Mouse (Mus musculus) kidney, adult 8-10 months (tissue): Measurements from ENCODE around the gene Pgpep1l.
"Not testable (repeated sequence)": the region's sequence is repeated elsewhere in the genome, so short reads cannot be mapped to it uniquely, and the experiment has no call there.

Experiments
- DNase-seq, 2 experiments: peaks; one replicate each; pipeline ENCODE4 v3.0.0; 2022

The Pgpep1l gene

GRCm38 (mm10) chr7:68282304-68283132, 18.5 kb upstream of the Pgpep1l start:
- no peak for DNase-seq

GRCm38 (mm10) chr7:68281341-68281740, 17.3 kb upstream of the Pgpep1l start:
- no peak for DNase-seq

- no peak for DNase-seq
Observed at GRCm38 (mm10) chr7:68280352-68280869, 16.4 kb upstream of the Pgpep1l start.

GRCm38 (mm10) chr7:68279481-68279880, 15.4 kb upstream of the Pgpep1l start:
- no peak for DNase-seq

- DNase-seq, result no peak
Observed at GRCm38 (mm10) chr7:68278908-68279307, 14.9 kb upstream of the Pgpep1l start.

GRCm38 (mm10) chr7:68278385-68278784, 14.4 kb upstream of the Pgpep1l start:
- no peak for DNase-seq

- DNase-seq, result no peak
Observed at GRCm38 (mm10) chr7:68277897-68278270, 13.9 kb upstream of the Pgpep1l start.

GRCm38 (mm10) chr7:68277054-68277896, 13.2 kb upstream of the Pgpep1l start:
- no peak for DNase-seq

GRCm38 (mm10) chr7:68275838-68276731, 12.1 kb upstream of the Pgpep1l start:
- peak; percentile 60 to 67 for DNase-seq

GRCm38 (mm10) chr7:68275445-68275837, 11.4 kb upstream of the Pgpep1l start:
- not testable (repeated sequence) for DNase-seq

GRCm38 (mm10) chr7:68274951-68275350, 10.9 kb upstream of the Pgpep1l start:
- no peak for DNase-seq

- DNase-seq, result no peak
Observed at GRCm38 (mm10) chr7:68274218-68274617, 10.2 kb upstream of the Pgpep1l start.

- no peak for DNase-seq
Observed at GRCm38 (mm10) chr7:68273515-68273914, 9.5 kb upstream of the Pgpep1l start, which contains the start of gene Fam169b. Gene Fam169b (plus strand): TSS chr7:68273839.

GRCm38 (mm10) chr7:68272607-68273006, 8.6 kb upstream of the Pgpep1l start:
- DNase-seq, result peak; percentile 64 to 88

- DNase-seq, result no peak
Observed at GRCm38 (mm10) chr7:68271816-68272215, 7.8 kb upstream of the Pgpep1l start.

- DNase-seq, result no peak
Observed at GRCm38 (mm10) chr7:68270551-68270950, 6.5 kb upstream of the Pgpep1l start.

- DNase-seq, result no peak
Observed at GRCm38 (mm10) chr7:68266691-68267090, 2.7 kb upstream of the Pgpep1l start.

- no peak for DNase-seq
Observed at GRCm38 (mm10) chr7:68265391-68265790, 1.4 kb upstream of the Pgpep1l start.

GRCm38 (mm10) chr7:68264531-68264930, 498 bp upstream of the Pgpep1l start:
- peak; percentile 25 to 38 for DNase-seq

- DNase-seq, result no peak
Observed at GRCm38 (mm10) chr7:68263346-68264027, 546 bp downstream of the Pgpep1l start.

- no peak for DNase-seq
Observed at GRCm38 (mm10) chr7:68262612-68263200, 1.3 kb downstream of the Pgpep1l start.
